Mouse (Mus musculus): Measurements from ENCODE around the gene D430041D05Rik. TPM values are rescaled to one million over a fixed set of nuclear protein-coding genes. Genes with fewer than 3 reads are reported as not detected.

The D430041D05Rik gene
- polyA plus RNA-seq, 1 experiment from 2014 or later: 0.12 TPM

DNA sequence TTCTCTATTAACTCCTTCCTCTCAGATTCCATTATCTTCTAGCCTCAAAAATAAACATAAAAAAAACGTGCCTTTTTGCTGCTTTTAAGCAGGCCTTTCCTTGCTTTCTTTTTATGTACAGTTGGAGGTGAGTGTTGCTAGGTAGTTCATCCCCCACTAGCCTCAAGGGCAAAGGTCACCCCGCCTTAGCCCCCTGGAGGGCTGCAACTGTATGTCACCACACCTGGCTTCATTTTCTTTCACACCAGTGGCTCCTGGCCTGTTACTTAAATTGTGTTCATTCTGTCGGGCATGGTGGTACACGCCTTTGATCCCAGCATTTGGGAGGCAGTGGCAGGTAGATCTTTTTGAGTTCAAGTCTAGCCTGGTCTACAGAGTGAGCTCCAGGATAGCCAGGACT lies 31.5 kb upstream of the D430041D05Rik start:
- Histone ChIP-seq H3K9me3 (ENCODE audit: control insufficient read depth, low read length) (no peaks in the 10 kb centered on the region), H3K4me2 (ENCODE audit: low read depth, low read length) (no peak overlapping the region), H3K27ac (ENCODE audit: low read length) (no peak overlapping the region), H3K4me3 (ENCODE audit: low read length) (no peak overlapping the region), H3K36me3 (ENCODE audit: control insufficient read depth, insufficient read depth, low read length) (peaks cover 8% of the 10 kb centered on the region; the same call in 1 of the 2 replicates), H3K27me3 (replicated peaks; ENCODE audit: control insufficient read depth, insufficient read depth, low read length) (no peaks in the 10 kb centered on the region), H3K9ac (ENCODE audit: low read depth, low read length) (no peak overlapping the region), H3K4me1 (ENCODE audit: control insufficient read depth, insufficient read depth, low read length) (no peaks in the 10 kb centered on the region)
- ATAC-seq: no peak
- 67% methylated on average over 4 of the region's 4 CpGs for WGBS

DNA sequence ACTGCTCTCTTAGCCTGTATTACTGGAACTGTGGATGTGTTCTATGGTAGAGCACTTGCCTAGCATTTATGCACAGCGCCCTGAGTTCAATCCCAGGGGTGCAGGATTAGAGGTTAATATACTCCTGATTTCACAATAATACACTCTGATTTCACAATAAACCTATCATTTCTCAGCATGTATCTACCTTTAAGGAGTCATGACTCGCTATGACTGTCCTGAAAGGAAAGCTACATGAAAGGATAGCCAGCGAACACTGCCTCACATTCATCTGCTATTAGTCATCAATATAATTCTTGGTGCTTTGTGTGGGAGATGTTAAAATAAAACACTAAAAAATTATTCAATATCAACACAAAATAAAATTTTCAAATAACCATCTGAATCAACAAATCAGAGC lies 25.4 kb upstream of the D430041D05Rik start:
- ATAC-seq: no peak
- 90% methylated on average over 3 of the region's 3 CpGs for WGBS
- H3K27ac ChIP-seq (ENCODE audit: low read length): no peak overlapping the region
- H3K9me3 ChIP-seq (ENCODE audit: control insufficient read depth, low read length): no peaks in the 10 kb centered on the region
- H3K9ac ChIP-seq (ENCODE audit: low read depth, low read length): no peak overlapping the region
- H3K36me3 ChIP-seq (ENCODE audit: control insufficient read depth, insufficient read depth, low read length): peaks cover 19% of the 10 kb centered on the region
- H3K4me3 ChIP-seq (ENCODE audit: low read length): no peak overlapping the region
- H3K4me1 ChIP-seq (ENCODE audit: control insufficient read depth, insufficient read depth, low read length): no peaks in the 10 kb centered on the region
- no peaks in the 10 kb centered on the region for H3K27me3 ChIP-seq (replicated peaks; ENCODE audit: control insufficient read depth, insufficient read depth, low read length)
- H3K4me2 ChIP-seq (ENCODE audit: low read depth, low read length): no peak overlapping the region

DNA sequence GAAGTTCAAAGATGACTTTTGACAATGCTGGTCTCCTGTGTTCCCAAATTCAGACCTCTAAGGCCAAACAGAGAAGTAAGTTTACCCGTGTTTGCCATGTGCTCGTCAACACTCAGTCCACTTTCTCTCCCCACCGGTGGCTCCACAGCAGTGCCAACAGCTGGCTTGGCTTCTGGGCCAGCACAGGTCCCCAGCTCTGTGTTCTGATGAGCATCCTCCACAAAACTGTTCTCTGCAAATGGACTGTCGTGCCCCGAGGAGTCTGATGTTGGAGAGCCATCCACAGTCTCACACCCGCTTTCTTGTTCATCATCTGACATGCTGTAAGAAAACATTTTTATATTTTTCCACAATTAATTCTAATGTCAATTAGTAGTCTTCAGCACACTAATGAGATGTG lies 20.3 kb upstream of the D430041D05Rik start:
- H3K4me2 ChIP-seq (ENCODE audit: low read depth, low read length): no peak overlapping the region
- no peaks in the 10 kb centered on the region for H3K9me3 ChIP-seq (ENCODE audit: control insufficient read depth, low read length)
- no peak overlapping the region for H3K9ac ChIP-seq (ENCODE audit: low read depth, low read length)
- no peaks in the 10 kb centered on the region for H3K27me3 ChIP-seq (replicated peaks; ENCODE audit: control insufficient read depth, insufficient read depth, low read length)
- no peak overlapping the region for H3K27ac ChIP-seq (ENCODE audit: low read length)
- no peaks in the 10 kb centered on the region for H3K4me1 ChIP-seq (ENCODE audit: control insufficient read depth, insufficient read depth, low read length)
- H3K4me3 ChIP-seq (ENCODE audit: low read length): no peak overlapping the region
- 89% methylated on average over 6 of the region's 6 CpGs for WGBS
- ATAC-seq: no peak
- peaks cover 7% of the 10 kb centered on the region for H3K36me3 ChIP-seq (ENCODE audit: control insufficient read depth, insufficient read depth, low read length)

DNA sequence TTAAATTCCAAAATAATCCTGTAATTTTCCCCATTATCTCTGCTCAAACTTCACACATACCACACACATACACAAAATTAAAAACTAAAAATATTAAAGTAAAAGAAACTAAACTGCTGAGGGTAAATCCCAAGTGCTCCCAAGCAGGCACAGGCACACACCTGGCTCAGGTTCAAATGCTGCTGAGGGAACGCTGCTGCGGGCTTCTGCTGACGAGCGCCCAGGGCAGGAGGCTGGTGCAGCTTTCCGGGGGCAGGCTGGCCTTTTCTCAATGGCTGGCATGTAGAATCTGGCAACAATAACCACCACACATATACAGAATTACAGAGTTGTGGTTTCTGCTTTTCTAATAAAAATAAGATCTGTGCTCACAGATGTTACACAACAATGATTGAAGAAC lies 19.8 kb upstream of the D430041D05Rik start:
- H3K9me3 ChIP-seq (ENCODE audit: control insufficient read depth, low read length): no peaks in the 10 kb centered on the region
- no peak overlapping the region for H3K4me3 ChIP-seq (ENCODE audit: low read length)
- no peaks in the 10 kb centered on the region for H3K4me1 ChIP-seq (ENCODE audit: control insufficient read depth, insufficient read depth, low read length)
- no peak overlapping the region for H3K27ac ChIP-seq (ENCODE audit: low read length)
- no peak overlapping the region for H3K4me2 ChIP-seq (ENCODE audit: low read depth, low read length)
- H3K9ac ChIP-seq (ENCODE audit: low read depth, low read length): no peak overlapping the region
- H3K27me3 ChIP-seq (replicated peaks; ENCODE audit: control insufficient read depth, insufficient read depth, low read length): no peaks in the 10 kb centered on the region
- H3K36me3 ChIP-seq (ENCODE audit: control insufficient read depth, insufficient read depth, low read length): peaks cover 7% of the 10 kb centered on the region
- no peak for ATAC-seq
- 95% methylated on average over 5 of the region's 5 CpGs for WGBS

DNA sequence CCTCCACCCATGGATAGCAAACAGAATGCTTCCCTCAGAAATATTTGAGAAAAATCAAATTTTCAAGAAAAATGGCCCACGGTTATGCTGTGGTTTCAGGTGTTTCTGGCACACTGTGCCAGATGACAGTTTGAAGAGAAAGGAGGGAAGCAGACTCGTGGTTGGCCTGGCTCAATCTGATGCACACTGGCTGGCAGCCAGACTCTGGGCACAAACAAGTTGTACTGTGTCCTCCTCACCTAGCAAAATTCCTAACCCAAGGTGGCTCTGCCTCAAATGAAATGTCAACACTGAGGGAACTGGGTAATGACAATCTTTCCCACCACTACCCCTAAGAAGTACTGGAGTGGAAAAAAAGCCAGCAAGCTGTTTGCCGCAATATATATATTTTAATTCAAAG lies 15.3 kb upstream of the D430041D05Rik start:
- ATAC-seq: no peak
- no peak overlapping the region for H3K4me2 ChIP-seq (ENCODE audit: low read depth, low read length)
- 83% methylated on average over 3 of the region's 3 CpGs for WGBS
- H3K27ac ChIP-seq (ENCODE audit: low read length): no peak overlapping the region
- peaks cover 2% of the 10 kb centered on the region; the same call in 1 of the 2 replicates for H3K36me3 ChIP-seq (ENCODE audit: control insufficient read depth, insufficient read depth, low read length)
- H3K4me1 ChIP-seq (ENCODE audit: control insufficient read depth, insufficient read depth, low read length): no peaks in the 10 kb centered on the region
- no peaks in the 10 kb centered on the region for H3K27me3 ChIP-seq (replicated peaks; ENCODE audit: control insufficient read depth, insufficient read depth, low read length)
- no peak overlapping the region for H3K9ac ChIP-seq (ENCODE audit: low read depth, low read length)
- no peak overlapping the region for H3K4me3 ChIP-seq (ENCODE audit: low read length)
- no peaks in the 10 kb centered on the region for H3K9me3 ChIP-seq (ENCODE audit: control insufficient read depth, low read length)

DNA sequence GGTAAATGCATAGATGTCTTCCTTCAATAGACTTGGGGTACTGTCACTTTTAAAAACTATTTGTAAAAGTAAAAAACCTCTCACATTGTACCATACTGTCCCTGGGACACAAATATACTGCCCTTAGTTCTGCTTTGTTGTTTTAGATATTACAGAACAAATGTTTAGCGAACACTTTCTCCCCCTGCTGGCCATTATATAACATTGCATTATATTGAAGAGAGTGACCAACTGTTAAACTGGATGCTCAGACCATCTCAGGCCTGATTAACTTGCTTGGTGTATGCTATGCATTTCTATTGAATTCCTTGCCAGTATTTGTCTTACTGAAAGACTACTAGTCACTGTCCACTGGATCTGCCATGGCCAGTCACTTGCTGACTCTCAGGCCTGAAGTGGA lies 11.4 kb upstream of the D430041D05Rik start:
- WGBS: 5% methylated on average over 1 of the region's 1 CpGs
- no peak for ATAC-seq

DNA sequence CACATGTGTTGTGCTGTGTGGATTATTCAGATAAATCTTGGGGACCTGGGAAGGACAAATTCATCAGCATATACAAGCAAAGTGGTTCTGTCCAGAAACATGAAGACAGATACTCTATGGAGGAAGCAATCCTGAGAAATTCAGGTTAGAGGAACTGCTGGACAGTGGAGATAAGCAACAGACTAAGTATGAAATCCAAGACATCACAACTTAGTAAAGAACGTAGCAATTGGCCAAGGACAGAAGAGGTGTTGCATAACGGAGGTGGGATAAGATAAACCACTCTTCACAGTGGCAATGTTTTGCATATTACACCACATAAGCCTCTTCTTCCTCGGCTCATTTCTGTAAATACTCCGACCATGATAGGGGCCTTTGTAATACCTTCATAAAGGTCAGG lies 10.0 kb upstream of the D430041D05Rik start:
- Histone ChIP-seq H3K4me3 (ENCODE audit: low read length) (no peak overlapping the region), H3K27ac (ENCODE audit: low read length) (no peak overlapping the region), H3K27me3 (replicated peaks; ENCODE audit: control insufficient read depth, insufficient read depth, low read length) (no peaks in the 10 kb centered on the region), H3K9ac (ENCODE audit: low read depth, low read length) (no peak overlapping the region), H3K9me3 (ENCODE audit: control insufficient read depth, low read length) (no peaks in the 10 kb centered on the region), H3K36me3 (ENCODE audit: control insufficient read depth, insufficient read depth, low read length) (no peaks in the 10 kb centered on the region), H3K4me2 (ENCODE audit: low read depth, low read length) (no peak overlapping the region), H3K4me1 (ENCODE audit: control insufficient read depth, insufficient read depth, low read length) (no peaks in the 10 kb centered on the region)
- ATAC-seq: no peak
- 76% methylated on average over 4 of the region's 4 CpGs for WGBS

More for the DNA sequence above, 11.4 kb upstream of the D430041D05Rik start:
- Histone ChIP-seq H3K27me3 (replicated peaks; ENCODE audit: control insufficient read depth, insufficient read depth, low read length) (no peaks in the 10 kb centered on the region), H3K4me2 (ENCODE audit: low read depth, low read length) (no peak overlapping the region), H3K27ac (ENCODE audit: low read length) (no peak overlapping the region), H3K4me1 (ENCODE audit: control insufficient read depth, insufficient read depth, low read length) (no peaks in the 10 kb centered on the region), H3K9ac (ENCODE audit: low read depth, low read length) (no peak overlapping the region), H3K36me3 (ENCODE audit: control insufficient read depth, insufficient read depth, low read length) (no peaks in the 10 kb centered on the region), H3K9me3 (ENCODE audit: control insufficient read depth, low read length) (no peaks in the 10 kb centered on the region), H3K4me3 (ENCODE audit: low read length) (no peak overlapping the region)

DNA sequence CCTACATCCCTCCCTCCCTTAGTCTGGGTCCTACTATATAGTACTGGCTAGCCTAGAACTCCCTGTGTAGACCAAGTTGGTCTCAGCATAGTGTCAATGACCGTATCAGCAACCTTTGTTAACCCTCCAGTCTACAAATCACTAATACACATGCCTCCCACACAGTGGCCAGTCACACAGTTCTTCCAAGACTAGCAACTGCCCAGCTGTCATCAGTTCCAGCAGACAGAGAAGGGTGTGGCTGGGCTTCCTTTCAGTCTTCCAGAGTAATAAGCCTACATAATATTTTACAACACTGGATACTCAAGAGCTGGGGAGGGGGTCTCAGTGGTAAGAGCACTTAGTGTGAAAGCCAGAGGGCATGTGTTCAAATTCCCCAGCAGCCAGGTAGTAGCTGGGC lies 9.2 kb upstream of the D430041D05Rik start:
- Histone ChIP-seq H3K4me1 (ENCODE audit: control insufficient read depth, insufficient read depth, low read length) (no peaks in the 10 kb centered on the region), H3K27ac (ENCODE audit: low read length) (no peak overlapping the region), H3K9ac (ENCODE audit: low read depth, low read length) (no peak overlapping the region), H3K27me3 (replicated peaks; ENCODE audit: control insufficient read depth, insufficient read depth, low read length) (no peaks in the 10 kb centered on the region), H3K36me3 (ENCODE audit: control insufficient read depth, insufficient read depth, low read length) (no peaks in the 10 kb centered on the region), H3K4me3 (ENCODE audit: low read length) (no peak overlapping the region), H3K4me2 (ENCODE audit: low read depth, low read length) (no peak overlapping the region), H3K9me3 (ENCODE audit: control insufficient read depth, low read length) (no peaks in the 10 kb centered on the region)
- WGBS: 93% methylated on average over 1 of the region's 1 CpGs
- no peak for ATAC-seq

DNA sequence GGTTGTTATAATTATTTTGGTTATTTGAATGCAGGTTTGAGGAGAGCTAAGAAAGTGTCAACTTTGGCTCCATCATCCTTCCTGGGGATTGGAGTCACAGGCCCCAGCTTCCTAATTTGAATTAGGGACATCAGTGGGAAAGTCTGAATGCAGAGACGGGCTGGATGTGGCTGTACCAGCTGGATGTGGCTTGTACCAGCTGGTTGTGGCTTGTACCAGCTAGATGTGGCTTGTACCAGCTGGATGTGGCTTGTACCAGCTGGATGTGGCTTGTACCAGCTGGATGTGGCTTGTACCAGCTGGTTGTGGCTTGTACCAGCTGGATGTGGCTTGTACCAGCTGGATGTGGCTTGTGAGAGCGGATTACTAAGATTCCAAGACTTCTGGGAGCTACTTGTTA lies 8.6 kb upstream of the D430041D05Rik start:
- ATAC-seq: no peak
- H3K4me2 ChIP-seq (ENCODE audit: low read depth, low read length): no peak overlapping the region
- H3K9me3 ChIP-seq (ENCODE audit: control insufficient read depth, low read length): no peaks in the 10 kb centered on the region
- no peaks in the 10 kb centered on the region for H3K4me1 ChIP-seq (ENCODE audit: control insufficient read depth, insufficient read depth, low read length)
- no peak overlapping the region for H3K27ac ChIP-seq (ENCODE audit: low read length)
- H3K36me3 ChIP-seq (ENCODE audit: control insufficient read depth, insufficient read depth, low read length): no peaks in the 10 kb centered on the region
- 92% methylated on average over 2 of the region's 2 CpGs for WGBS
- H3K27me3 ChIP-seq (replicated peaks; ENCODE audit: control insufficient read depth, insufficient read depth, low read length): no peaks in the 10 kb centered on the region
- H3K4me3 ChIP-seq (ENCODE audit: low read length): no peak overlapping the region
- no peak overlapping the region for H3K9ac ChIP-seq (ENCODE audit: low read depth, low read length)

DNA sequence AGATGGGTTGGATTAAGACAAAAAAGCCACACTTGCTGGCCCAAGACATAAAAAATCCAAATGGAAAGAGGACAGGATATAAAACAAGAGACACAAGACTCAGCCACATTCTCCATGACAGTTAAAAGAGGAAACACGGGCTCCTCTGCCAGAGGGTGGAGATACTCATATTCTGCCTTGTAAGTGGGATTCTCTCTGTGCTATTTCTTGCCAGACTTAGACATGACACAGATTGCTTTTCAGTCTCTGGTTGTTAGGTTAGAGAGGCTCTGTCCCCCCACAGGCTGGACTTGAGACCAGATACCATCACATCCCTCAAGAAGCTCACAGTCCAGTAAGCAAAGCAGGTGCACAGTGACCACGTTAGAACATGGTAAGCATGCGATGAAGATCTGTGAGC lies 2.2 kb upstream of the D430041D05Rik start:
- WGBS: 80% methylated on average over 3 of the region's 3 CpGs
- Histone ChIP-seq H3K27ac (ENCODE audit: low read length) (no peak overlapping the region), H3K9ac (ENCODE audit: low read depth, low read length) (no peak overlapping the region), H3K9me3 (ENCODE audit: control insufficient read depth, low read length) (no peaks in the 10 kb centered on the region), H3K4me1 (ENCODE audit: control insufficient read depth, insufficient read depth, low read length) (peaks cover 3% of the 10 kb centered on the region; the same call in 1 of the 2 replicates), H3K27me3 (replicated peaks; ENCODE audit: control insufficient read depth, insufficient read depth, low read length) (peaks cover 28% of the 10 kb centered on the region), H3K4me2 (ENCODE audit: low read depth, low read length) (no peak overlapping the region), H3K36me3 (ENCODE audit: control insufficient read depth, insufficient read depth, low read length) (no peaks in the 10 kb centered on the region), H3K4me3 (ENCODE audit: low read length) (no peak overlapping the region)
- no peak for ATAC-seq
